Mouse (Mus musculus): ENCODE results near the gene Gm3646.

The Gm3646 gene

GRCm38 (mm10) chr1:39805243-39805979 is at the start of gene Gm3646:
Gene Gm3646 (minus strand): TSS chr1:39805332.
- in situ Hi-C loops (cut with MboI), result no loop called here

- in situ Hi-C loops (cut with MboI), result no loop called here
Observed at GRCm38 (mm10) chr1:39847066-39847465, 41.9 kb upstream of the Gm3646 start.

- in situ Hi-C loops (cut with MboI), result no loop called here
Observed at GRCm38 (mm10) chr1:39846031-39846550, 41.0 kb upstream of the Gm3646 start.

GRCm38 (mm10) chr1:39843328-39843727 is 38.2 kb upstream of the Gm3646 start:
- in situ Hi-C loops (cut with MboI), result no loop called here

DNA sequence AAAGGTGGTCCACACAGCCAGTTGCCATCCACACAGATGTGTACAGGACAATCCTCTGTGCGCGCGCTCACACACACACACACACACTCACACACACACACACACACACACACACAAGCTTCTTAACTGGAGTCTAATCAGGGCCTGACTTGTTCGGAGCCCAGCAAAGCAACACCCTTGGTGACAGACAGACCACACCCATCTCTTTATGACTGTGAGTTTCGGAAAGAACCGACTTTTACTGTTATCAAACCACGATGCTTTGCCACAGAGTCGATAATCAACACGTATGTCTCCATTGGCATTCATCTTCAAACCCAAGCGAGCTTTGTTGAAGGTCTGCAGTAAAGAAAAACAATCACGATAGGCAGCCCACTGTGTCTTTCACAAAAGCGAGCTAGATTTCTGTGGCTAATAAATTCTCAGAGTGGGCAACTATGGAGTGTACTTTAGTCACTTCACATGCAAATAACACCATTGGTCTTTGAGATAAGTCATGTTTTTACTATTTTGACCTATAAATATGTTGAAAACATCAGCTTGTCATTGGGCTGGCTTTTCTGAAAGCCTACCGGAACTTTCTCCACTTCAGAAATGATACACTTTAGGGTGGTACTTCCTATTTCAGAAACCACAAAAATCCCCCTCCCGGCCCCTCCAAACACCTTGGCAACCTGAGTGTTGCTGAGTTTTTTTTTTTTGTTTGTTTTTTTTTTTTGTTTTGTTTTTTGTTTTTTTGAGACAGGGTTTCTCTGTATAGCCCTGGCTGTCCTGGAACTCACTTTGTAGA is 37.3 kb upstream of the Gm3646 start:
- in situ Hi-C loops (cut with MboI), result no loop called here

- in situ Hi-C loops (cut with MboI), result no loop called here
Observed at GRCm38 (mm10) chr1:39840856-39841255, 35.7 kb upstream of the Gm3646 start.

- in situ Hi-C loops (cut with MboI), result no loop called here
Observed at GRCm38 (mm10) chr1:39839838-39840237, 34.7 kb upstream of the Gm3646 start.

DNA sequence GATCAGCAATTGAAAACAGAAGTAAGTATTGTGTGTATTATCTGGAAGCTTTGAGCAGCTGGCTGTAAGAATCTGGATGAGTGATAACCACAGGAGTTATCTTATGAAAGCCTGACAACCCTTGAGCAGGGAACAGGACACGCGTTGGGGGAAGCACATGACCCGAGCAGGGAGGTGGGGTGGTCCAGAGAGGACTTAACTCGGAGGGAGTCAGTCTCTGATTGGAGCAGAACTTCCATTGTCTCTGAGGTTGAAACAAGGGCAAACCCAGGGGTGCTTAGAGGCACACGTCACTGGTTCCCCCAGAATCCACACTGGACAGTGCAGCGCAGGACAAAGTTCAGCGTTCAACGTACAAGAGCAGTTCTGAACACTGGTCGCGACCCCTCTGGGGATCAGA is 34.1 kb upstream of the Gm3646 start:
- in situ Hi-C loops (cut with MboI), result no loop called here

- in situ Hi-C loops (cut with MboI), result no loop called here
Observed at GRCm38 (mm10) chr1:39838487-39839169, 33.5 kb upstream of the Gm3646 start.

GRCm38 (mm10) chr1:39831594-39832039 is 26.5 kb upstream of the Gm3646 start:
- in situ Hi-C loops (cut with MboI), result no loop called here

DNA sequence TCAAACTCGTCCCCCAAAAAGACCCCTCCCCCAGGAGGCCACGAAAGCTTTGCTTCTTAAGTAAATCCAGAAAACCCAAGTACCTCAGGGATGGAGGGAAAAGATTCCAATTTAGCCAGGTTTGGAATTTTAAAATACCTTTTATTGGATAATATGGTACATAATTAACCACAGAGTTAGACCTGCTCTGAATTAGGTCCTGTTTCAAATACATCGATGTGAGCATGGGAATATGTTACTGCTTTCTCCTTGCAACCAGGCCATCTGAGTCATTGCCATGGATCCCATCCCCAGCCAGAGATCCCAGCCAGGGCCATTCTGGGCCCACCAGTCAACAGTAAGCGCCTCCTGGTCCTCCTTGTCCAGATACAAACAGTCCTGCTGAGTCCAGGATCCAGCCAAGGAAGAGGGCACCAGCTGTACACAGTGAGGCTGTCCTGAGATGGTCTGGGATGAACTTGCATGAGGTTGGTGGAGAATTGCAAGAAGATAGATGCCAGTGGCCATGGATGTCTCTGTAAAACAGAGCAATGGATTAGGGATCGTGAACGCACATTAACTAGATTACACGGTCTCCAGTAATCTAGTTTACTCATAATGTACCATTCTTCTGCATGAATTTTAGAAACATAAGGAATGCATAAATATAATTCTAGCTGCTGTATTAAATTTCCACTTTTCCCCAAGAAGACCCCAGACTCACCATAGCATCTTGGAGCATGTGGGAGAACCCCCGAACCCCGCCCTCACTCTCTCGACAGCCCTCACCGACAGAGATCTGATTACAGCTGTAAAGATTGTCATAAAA is 25.9 kb upstream of the Gm3646 start:
- in situ Hi-C loops (cut with MboI), result no loop called here

- in situ Hi-C loops (cut with MboI), result no loop called here
Observed at GRCm38 (mm10) chr1:39824902-39825301, 19.8 kb upstream of the Gm3646 start.

DNA sequence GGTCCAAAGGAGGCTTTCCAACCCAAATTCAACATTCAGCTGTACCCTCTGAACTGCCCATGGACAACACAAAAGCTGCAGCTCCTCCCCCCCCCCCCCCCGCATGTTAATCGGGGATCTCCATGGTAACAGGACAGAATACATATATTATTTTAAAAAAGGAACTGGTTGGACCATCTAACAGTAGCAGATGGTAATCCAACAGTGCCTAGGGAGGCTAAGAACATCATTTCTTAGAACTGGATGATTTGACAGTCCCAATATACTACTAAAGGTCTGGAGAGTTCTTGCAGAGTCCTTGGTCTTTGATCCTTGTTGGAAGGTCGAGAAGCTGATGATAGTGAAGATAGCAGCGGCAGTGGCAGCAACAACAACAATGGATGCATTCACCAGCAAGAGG is 19.1 kb upstream of the Gm3646 start:
- in situ Hi-C loops (cut with MboI), result no loop called here

DNA sequence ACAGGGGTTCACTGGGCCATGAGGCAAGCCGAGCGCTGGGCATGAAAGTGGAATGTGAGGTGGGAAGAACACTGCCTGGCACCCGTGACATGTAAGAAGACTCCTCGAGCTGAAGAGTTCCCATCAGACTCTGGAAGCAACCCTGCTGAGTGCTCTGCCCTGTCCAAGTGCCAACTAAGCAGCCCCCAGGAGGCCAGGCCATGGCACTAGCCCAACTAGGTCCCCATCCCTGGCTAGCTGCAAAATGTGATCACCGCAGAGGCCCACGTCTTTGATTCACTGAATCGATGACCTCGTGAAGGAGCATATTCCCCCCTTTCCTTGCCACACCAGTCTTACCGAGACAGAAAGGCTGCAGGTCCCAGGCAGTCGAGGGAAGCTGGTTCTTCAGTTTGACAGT is 14.5 kb upstream of the Gm3646 start:
- in situ Hi-C loops (cut with MboI), result no loop called here

- in situ Hi-C loops (cut with MboI), result no loop called here
Observed at GRCm38 (mm10) chr1:39815766-39816165, 10.6 kb upstream of the Gm3646 start.

DNA sequence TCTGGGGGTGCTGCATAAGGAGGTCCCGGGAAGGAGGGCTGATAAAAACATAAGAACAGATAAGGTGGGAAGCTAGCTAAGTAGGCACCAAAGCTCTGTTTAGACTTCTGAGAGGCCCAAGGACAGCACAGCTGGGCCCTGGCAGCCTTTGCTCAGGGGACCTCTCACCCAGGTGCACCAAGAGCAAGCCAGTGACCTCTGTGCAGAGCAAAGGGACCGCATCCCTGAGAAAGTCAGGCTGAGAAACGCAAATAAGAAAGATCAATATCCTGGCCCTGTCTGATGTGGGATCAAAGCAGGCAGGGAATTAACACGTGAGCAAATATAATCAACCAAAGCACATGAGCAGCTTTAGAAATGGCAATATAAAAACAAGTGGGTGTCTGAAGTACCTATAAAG is 7.9 kb upstream of the Gm3646 start:
- in situ Hi-C loops (cut with MboI), result no loop called here

DNA sequence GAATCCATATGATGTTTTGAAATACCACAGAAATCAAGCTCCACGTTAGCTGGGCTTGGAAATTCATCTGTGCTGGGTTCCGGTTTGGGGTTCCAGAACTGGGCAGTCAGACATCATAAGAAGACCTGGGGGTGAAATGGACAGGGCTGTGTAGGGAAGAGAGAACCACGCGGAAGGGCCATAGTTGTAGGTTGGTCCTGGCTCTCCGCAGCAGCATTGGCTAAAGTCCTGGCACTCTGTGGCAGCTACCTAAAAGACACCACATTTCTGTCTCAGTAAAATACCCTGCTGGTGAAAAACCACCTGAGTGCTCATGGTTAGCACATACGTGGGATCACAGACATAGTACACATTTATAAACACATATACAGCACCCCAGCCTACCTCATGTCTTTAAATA is 343 bp downstream of the Gm3646 start:
- in situ Hi-C loops (cut with MboI), result no loop called here

DNA sequence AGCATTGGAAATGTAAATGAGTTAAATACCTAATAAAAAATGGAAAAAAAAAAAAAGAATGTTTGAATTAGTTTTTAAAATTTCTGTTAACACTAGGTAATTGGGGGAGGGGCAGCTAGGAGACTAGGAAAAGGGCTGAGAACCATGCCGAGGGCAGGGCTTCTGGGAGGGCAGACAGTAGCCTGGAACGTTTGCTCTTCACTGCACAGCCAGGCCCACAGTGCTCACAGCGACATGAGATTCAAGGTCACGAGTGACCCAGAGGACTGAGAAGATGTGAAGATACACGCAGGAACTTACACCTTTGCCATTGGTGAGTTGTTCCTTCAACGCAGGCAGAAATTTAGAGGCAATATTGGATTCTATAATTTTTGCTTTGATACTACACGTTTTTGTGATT is 2.2 kb downstream of the Gm3646 start:
- in situ Hi-C loops (cut with MboI), result no loop called here

GRCm38 (mm10) chr1:39797496-39797895 is 7.6 kb downstream of the Gm3646 start:
- in situ Hi-C loops (cut with MboI), result no loop called here

DNA sequence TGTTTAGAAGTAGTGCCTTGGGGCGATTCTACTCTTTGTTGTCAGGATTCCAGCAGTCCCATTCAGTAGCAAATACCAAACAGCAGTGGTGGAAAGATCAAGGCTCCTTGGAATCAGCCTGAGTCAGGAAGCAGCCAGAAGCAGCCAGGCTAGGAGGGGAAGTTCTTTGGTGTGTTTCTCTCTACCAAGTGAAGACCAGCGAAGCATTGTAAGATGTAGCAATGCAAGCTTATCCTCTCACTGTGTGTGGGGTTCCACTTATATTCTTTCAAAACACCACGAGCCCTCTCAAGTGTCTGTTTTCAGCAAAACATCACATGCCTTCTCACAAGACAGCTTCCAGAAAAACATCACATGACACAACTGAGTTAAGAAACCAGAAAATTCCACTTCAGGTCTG is 8.4 kb downstream of the Gm3646 start:
- in situ Hi-C loops (cut with MboI), result no loop called here

- in situ Hi-C loops (cut with MboI), result no loop called here
Observed at GRCm38 (mm10) chr1:39784632-39785031, 20.5 kb downstream of the Gm3646 start.

GRCm38 (mm10) chr1:39781835-39782234 is 23.3 kb downstream of the Gm3646 start:
- in situ Hi-C loops (cut with MboI), result no loop called here

Data from mature B cell (primary cell).